Mouse (Mus musculus) lung, embryonic 15.5 days (tissue): Measurements from ENCODE around the gene Trim65. TPM values are rescaled to one million over a fixed set of nuclear protein-coding genes. Genes with fewer than 3 reads are reported as not detected.
A peak's percentile ranks its signal among the peaks of the same experiment; 100 is the strongest.

Experiments used
- ATAC-seq: fragments of 200-750 bp; cut with Nextera tagmentation; 2 replicates; pipeline ENCODE4 v1.8.0; 2017; ENCODE audit warnings: moderate number of reproducible peaks, borderline replicate concordance; ENCODE audit not compliant: low FRiP score, low TSS enrichment; ENCODE audit errors: extremely low read depth
- H3K27ac ChIP-seq: fragments of 300-500 bp; sonication (generic); 2 replicates; pipeline ENCODE4 v1.5.1; 2015; ENCODE audit warnings: moderate library complexity, mild to moderate bottlenecking, inconsistent platforms
- H3K27me3 ChIP-seq: fragments of 300-500 bp; sonication (generic); 2 replicates; pipeline ENCODE4 v1.6.1; 2015; ENCODE audit warnings: inconsistent platforms
- H3K36me3 ChIP-seq: fragments of 300-500 bp; sonication (generic); 2 replicates; pipeline ENCODE4 v1.6.1; 2015; ENCODE audit warnings: inconsistent platforms
- H3K4me1 ChIP-seq: fragments of 300-500 bp; sonication (generic); 2 replicates; pipeline ENCODE4 v1.6.1; 2015; ENCODE audit warnings: inconsistent platforms
- H3K4me2 ChIP-seq: fragments of 300-500 bp; sonication (generic); 2 replicates; pipeline ENCODE4 v1.6.1; 2015; ENCODE audit warnings: inconsistent platforms, mild to moderate bottlenecking, moderate library complexity
- H3K4me3 ChIP-seq: fragments of 300-500 bp; sonication (generic); 2 replicates; pipeline ENCODE4 v1.5.1; 2015; ENCODE audit warnings: mild to moderate bottlenecking, inconsistent platforms
- H3K9ac ChIP-seq: fragments of 300-500 bp; sonication (generic); 2 replicates; pipeline ENCODE4 v1.6.1; 2015; ENCODE audit warnings: inconsistent platforms
- H3K9me3 ChIP-seq: fragments of 300-500 bp; sonication (generic); 2 replicates; pipeline ENCODE4 v1.6.1; 2016; ENCODE audit warnings: inconsistent platforms
- WGBS: fragments of 180-500 bp; shearing (Covaris S2); methylation state at CpG from one replicate; pipeline ENCODE4 v1.1.7; 2015; 5-methylcytosine and 5-hydroxymethylcytosine counted together
- polyA plus RNA-seq: library from polyadenylated mRNA; unstranded; fragments of >200 nt; fragmentation: Nextera tagmentation; extraction: Ambion mirVana; gene quantifications from 2 replicates; pipeline ENCODE4 v1.2.1, GENCODE M21; 2015

Gene Trim65
- 3.7 and 4.3 TPM in 2 replicates for polyA plus RNA-seq

- peak; percentile 82 for ATAC-seq
- Histone ChIP-seq H3K36me3 (peaks cover 43% of the 10 kb centered on the region), H3K4me3 (peak within 1 kb of the TSS; percentile 59), H3K4me2 (peak within 1 kb of the TSS; percentile 67), H3K9me3 (no peaks in the 10 kb centered on the region), H3K27ac (peak within 1 kb of the TSS; percentile 96), H3K9ac (peak within 1 kb of the TSS; percentile 74), H3K27me3 (no peaks in the 10 kb centered on the region), H3K4me1 (peaks cover 38% of the 10 kb centered on the region)
- under 1% methylated on average over 69 of the region's 69 CpGs for WGBS
Measured at GRCm38 (mm10) chr11:116130488-116131205, at the start of gene Trim65. Trim65 (minus strand) TSS chr11:116131128.

- Histone ChIP-seq H3K4me1 (no peaks in the 10 kb centered on the region), H3K36me3 (peaks cover 52% of the 10 kb centered on the region)
- no peak for ATAC-seq
Measured at GRCm38 (mm10) chr11:116178411-116179121, 47.6 kb upstream of the Trim65 start.

DNA sequence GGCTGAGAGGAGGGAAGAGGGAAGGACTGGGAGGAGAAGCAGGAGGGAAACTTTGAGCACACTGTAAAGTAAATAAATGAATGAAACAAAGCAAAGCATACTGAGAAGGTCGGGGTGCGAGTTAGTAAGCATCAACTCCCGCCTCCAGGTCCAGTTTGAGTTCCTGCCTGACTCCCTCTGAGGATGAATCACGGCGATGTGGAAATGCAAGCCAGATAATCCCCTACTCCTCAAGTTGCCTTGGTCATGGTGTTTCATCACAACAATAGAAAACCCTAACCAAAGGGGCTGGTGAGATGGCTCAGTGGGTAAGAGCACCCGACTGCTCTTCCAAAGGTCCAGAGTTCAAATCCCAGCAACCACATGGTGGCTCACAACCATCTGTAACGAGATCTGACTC, 45.1 kb upstream of the Trim65 start:
- H3K4me1 ChIP-seq, result no peaks in the 10 kb centered on the region
- peaks cover 63% of the 10 kb centered on the region for H3K36me3 ChIP-seq
- H3K9me3 ChIP-seq, result no peaks in the 10 kb centered on the region
- H3K4me3 ChIP-seq, result no peak overlapping the region
- H3K27ac ChIP-seq, result no peak overlapping the region
- 78% methylated on average over 7 of the region's 7 CpGs for WGBS
- no peak overlapping the region for H3K4me2 ChIP-seq
- no peaks in the 10 kb centered on the region for H3K27me3 ChIP-seq
- no peak overlapping the region for H3K9ac ChIP-seq
- no peak for ATAC-seq

More at GRCm38 (mm10) chr11:116178411-116179121, 47.6 kb upstream of the Trim65 start:
- 85% methylated on average over 20 of the region's 20 CpGs for WGBS
- Histone ChIP-seq H3K27ac (no peak overlapping the region), H3K9ac (no peak overlapping the region), H3K27me3 (no peaks in the 10 kb centered on the region), H3K4me2 (no peak overlapping the region), H3K4me3 (no peak overlapping the region), H3K9me3 (no peaks in the 10 kb centered on the region)

DNA sequence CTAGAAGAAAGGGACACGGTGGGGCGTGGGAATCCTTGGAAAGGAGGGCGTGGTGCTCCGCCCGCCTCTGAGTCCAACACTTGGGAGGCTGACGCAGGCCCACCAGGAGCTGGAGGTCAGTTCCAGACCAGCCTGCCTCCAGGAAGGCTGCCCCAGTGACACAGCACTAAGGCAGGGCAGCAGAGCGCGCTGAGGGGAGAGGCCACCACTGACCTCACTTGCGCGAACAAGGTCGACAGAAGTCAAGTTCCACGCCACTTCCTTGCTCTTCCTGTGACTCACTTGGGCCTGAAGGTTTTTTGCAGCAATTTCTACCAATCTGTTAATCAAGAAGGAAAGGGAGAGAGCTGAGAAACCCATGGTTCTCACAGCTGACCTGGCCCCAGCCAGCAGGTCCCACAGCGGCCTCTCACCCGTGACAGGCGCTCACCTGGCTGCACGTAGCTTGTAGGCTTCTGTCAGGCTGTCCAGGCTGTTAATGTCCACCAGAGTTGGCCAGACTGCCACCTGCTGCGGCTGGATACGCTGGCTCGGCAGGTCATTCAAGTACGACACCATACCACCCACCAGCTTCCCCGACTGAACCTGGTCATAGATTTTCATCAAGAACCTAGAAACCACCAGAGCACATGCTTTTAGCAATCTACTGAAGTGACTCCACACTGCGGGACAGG, 44.0 kb upstream of the Trim65 start:
- ATAC-seq, result no peak
- Histone ChIP-seq H3K9ac (no peak overlapping the region), H3K27me3 (no peaks in the 10 kb centered on the region), H3K4me1 (no peaks in the 10 kb centered on the region), H3K9me3 (no peaks in the 10 kb centered on the region), H3K4me3 (no peak overlapping the region), H3K4me2 (no peak overlapping the region), H3K36me3 (peaks cover 53% of the 10 kb centered on the region), H3K27ac (no peak overlapping the region)
- 92% methylated on average over 22 of the region's 22 CpGs for WGBS

GRCm38 (mm10) chr11:116171959-116172358, 41.0 kb upstream of the Trim65 start:
- WGBS, result 84% methylated on average over 2 of the region's 2 CpGs
- Histone ChIP-seq H3K36me3 (peaks cover 32% of the 10 kb centered on the region), H3K27me3 (no peaks in the 10 kb centered on the region), H3K4me1 (peaks cover 10% of the 10 kb centered on the region), H3K27ac (no peak overlapping the region), H3K9me3 (no peaks in the 10 kb centered on the region), H3K4me2 (no peak overlapping the region), H3K4me3 (no peak overlapping the region), H3K9ac (no peak overlapping the region)
- no peak for ATAC-seq

DNA sequence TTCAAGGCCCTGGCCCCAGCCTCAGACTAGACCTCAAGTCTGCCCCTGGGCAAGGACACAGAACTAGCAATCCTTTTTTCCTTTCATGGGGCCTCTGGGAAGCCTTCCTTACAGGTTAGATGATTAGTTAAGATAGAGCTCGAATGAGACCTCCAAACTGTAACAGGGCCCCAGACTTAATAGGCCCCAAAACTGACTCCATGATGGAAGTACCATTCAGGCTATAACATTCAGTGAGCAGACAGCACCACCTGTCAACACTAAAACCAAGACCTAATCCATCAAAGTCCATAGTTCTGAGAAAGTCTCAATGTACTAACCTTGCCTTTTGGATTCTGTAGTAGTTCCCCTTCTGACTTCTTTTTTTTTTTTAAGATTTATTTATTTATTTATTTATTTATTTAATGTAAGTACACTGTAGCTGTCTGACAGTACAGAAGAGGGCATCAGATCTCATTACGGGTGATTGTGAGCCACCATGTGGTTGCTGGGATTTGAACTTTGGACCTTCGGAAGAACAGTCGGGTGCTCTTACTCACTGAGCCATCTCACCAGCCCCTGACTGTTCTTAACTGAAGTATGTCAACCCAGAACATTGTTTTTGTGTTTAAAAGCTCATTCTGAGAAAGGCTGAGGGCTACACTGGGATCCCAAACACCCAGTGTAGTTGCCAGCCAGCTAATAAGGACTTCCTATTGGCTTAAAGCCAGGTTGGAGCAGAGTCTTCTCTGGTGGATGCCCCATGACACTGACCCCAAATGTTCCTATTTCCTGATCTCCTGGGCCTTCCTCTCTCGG, 39.3 kb upstream of the Trim65 start:
- no peak for ATAC-seq
- Histone ChIP-seq H3K36me3 (peaks cover 27% of the 10 kb centered on the region), H3K4me3 (no peak overlapping the region), H3K27me3 (no peaks in the 10 kb centered on the region), H3K27ac (no peak overlapping the region), H3K4me2 (no peak overlapping the region), H3K9me3 (no peaks in the 10 kb centered on the region), H3K4me1 (peaks cover 17% of the 10 kb centered on the region), H3K9ac (no peak overlapping the region)
- 78% methylated on average over 5 of the region's 5 CpGs for WGBS

- no peak overlapping the region for H3K9ac ChIP-seq
- no peak overlapping the region for H3K4me2 ChIP-seq
- H3K27me3 ChIP-seq, result no peaks in the 10 kb centered on the region
- H3K4me3 ChIP-seq, result no peak overlapping the region
- no peak overlapping the region for H3K27ac ChIP-seq
- no peaks in the 10 kb centered on the region for H3K9me3 ChIP-seq
- H3K4me1 ChIP-seq, result peaks cover 17% of the 10 kb centered on the region
- no peak for ATAC-seq
- 82% methylated on average over 3 of the region's 3 CpGs for WGBS
- peaks cover 18% of the 10 kb centered on the region for H3K36me3 ChIP-seq
Measured at GRCm38 (mm10) chr11:116169214-116169613, 38.3 kb upstream of the Trim65 start.

- peak within 1 kb of the TSS; percentile 97 for H3K27ac ChIP-seq
- peak; percentile 97 for ATAC-seq
- H3K9ac ChIP-seq, result peak within 1 kb of the TSS; percentile 79
- H3K4me1 ChIP-seq, result peaks cover 17% of the 10 kb centered on the region
- peak within 1 kb of the TSS; percentile 82 for H3K4me3 ChIP-seq
- H3K9me3 ChIP-seq, result no peaks in the 10 kb centered on the region
- H3K27me3 ChIP-seq, result no peaks in the 10 kb centered on the region
- H3K4me2 ChIP-seq, result peak within 1 kb of the TSS; percentile 81
- H3K36me3 ChIP-seq, result peaks cover 5% of the 10 kb centered on the region
- under 1% methylated on average over 40 of the region's 40 CpGs for WGBS
Measured at GRCm38 (mm10) chr11:116167884-116168439, 37.0 kb upstream of the Trim65 start, which contains the start of gene Fbf1. Fbf1 (minus strand) TSS chr11:116168166.

GRCm38 (mm10) chr11:116167232-116167631, 36.3 kb upstream of the Trim65 start:
- peak; percentile 53; the same call in 1 of the 2 replicates for ATAC-seq
- Histone ChIP-seq H3K27ac (peak overlapping the region; percentile 97), H3K36me3 (no peaks in the 10 kb centered on the region; the same call in 1 of the 2 replicates), H3K27me3 (no peaks in the 10 kb centered on the region), H3K4me3 (peak overlapping the region; percentile 82), H3K9me3 (no peaks in the 10 kb centered on the region), H3K4me1 (peaks cover 19% of the 10 kb centered on the region), H3K9ac (peak overlapping the region; percentile 79), H3K4me2 (peak overlapping the region; percentile 81)
- 3% methylated on average over 6 of the region's 6 CpGs for WGBS

DNA sequence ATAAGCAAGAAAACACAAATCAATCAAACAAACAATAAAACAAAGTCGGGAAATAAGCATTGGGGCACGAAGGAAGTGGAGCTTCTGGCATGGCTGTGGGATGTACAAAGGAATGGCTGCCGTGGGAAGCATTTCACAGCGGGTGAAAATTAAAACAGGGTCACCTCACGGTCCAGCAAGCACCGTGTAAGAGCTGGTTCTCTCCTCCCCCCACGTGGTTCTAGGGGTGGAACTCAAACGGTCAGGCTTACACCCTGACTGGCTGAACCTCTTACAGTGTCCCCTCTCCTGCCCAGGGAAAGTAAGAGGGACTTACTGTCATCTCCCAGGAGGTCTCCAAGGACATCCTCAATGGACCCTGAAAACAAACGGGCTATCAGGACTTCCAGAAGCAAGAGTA, 32.1 kb upstream of the Trim65 start:
- H3K4me1 ChIP-seq, result peaks cover 15% of the 10 kb centered on the region
- 51% methylated on average over 9 of the region's 9 CpGs for WGBS
- ATAC-seq, result no peak
- no peak overlapping the region for H3K4me3 ChIP-seq
- H3K4me2 ChIP-seq, result no peak overlapping the region
- no peaks in the 10 kb centered on the region for H3K9me3 ChIP-seq
- H3K9ac ChIP-seq, result no peak overlapping the region
- H3K36me3 ChIP-seq, result peaks cover 9% of the 10 kb centered on the region
- no peaks in the 10 kb centered on the region for H3K27me3 ChIP-seq
- no peak overlapping the region for H3K27ac ChIP-seq

- H3K9me3 ChIP-seq, result no peaks in the 10 kb centered on the region
- 71% methylated on average over 10 of the region's 10 CpGs for WGBS
- H3K27me3 ChIP-seq, result no peaks in the 10 kb centered on the region
- H3K4me1 ChIP-seq, result peaks cover 12% of the 10 kb centered on the region
- no peak overlapping the region for H3K4me3 ChIP-seq
- peaks cover 13% of the 10 kb centered on the region for H3K36me3 ChIP-seq
- ATAC-seq, result no peak
- no peak overlapping the region for H3K9ac ChIP-seq
- no peak overlapping the region for H3K4me2 ChIP-seq
- H3K27ac ChIP-seq, result no peak overlapping the region
Measured at GRCm38 (mm10) chr11:116162146-116162545, 31.2 kb upstream of the Trim65 start.
